ENCODE assay signal across 26 mouse cellular contexts in genomic region chr6:35333632-35334031, GRCm38 (mm10). TPM values are rescaled to one million over a fixed set of nuclear protein-coding genes. Genes with fewer than 3 reads are reported as not detected.
A peak's percentile ranks its signal among the peaks of the same experiment; 100 is the strongest.
DNase-seq lines count a peak whose midpoint lies in the region; ATAC-seq lines count a peak whose summit lies in the region.
"Had no signal": no experiment of that assay in that cellular context is flagged by ENCODE, and none has a peak within 500 bp of the region (broad histone marks: within the 10 kb centered on the region; RNA-seq: fewer than 3 reads in every experiment).

No protein-coding gene starts in this region.

- H3K27me3 ChIP-seq in intestine, embryonic 15.5 days (replicated peaks) = no peaks in the 10 kb centered on the region
- H3K27me3 ChIP-seq in intestine, embryonic 16.5 days (replicated peaks; ENCODE audit: control insufficient read depth, insufficient read depth, low read length) = no peaks in the 10 kb centered on the region
- H3K27me3 ChIP-seq: embryonic facial prominence, embryonic 13.5 days; embryonic facial prominence, embryonic 15.5 days; forebrain, embryonic 12.5 days had no signal

- DNase-seq in adrenal gland, postnatal 25 days = no peak
- DNase-seq in adrenal gland, postnatal 4 days (ENCODE audit: low spot score in 2 of 2) = no peak
- DNase-seq: adrenal gland, adult 2 months; adrenal gland, postnatal 10 days; adrenal gland, postnatal 36 days; cerebellum, adult 11 months; cerebellum, adult 18-20 months; cerebellum, adult 8-10 months; cerebellum, adult 9-11 months; cerebellum, postnatal 14 days; cerebellum, postnatal 36 days; embryo, embryonic 11 days had no signal

- H3K4me1 ChIP-seq in intestine, embryonic 15.5 days (replicated peaks) = 0 out of 2 replicates have a peak, but pooled peaks cover 3% of the 10 kb centered on the region
- H3K4me1 ChIP-seq in intestine, embryonic 16.5 days (ENCODE audit: control insufficient read depth, insufficient read depth, low read length) = 0 out of 2 replicates have a peak, but pooled peaks cover 5% of the 10 kb centered on the region

- H3K4me3 ChIP-seq in intestine, embryonic 15.5 days (replicated peaks) = no peak overlapping the region
- H3K4me3 ChIP-seq in intestine, embryonic 16.5 days (ENCODE audit: low read length) = no peak overlapping the region
- H3K4me3 ChIP-seq: embryonic facial prominence, embryonic 13.5 days; embryonic facial prominence, embryonic 15.5 days; erythroblast, embryonic 14.5 days; forebrain, embryonic 10.5 days; forebrain, embryonic 12.5 days had no signal

- peak; percentile 64; the same call in 1 of the 2 replicates for ATAC-seq in intestine, embryonic 15.5 days
- ATAC-seq in intestine, embryonic 16.5 days = peak; percentile 74
- 0 out of 2 replicates have a peak, but pooled peaks have one; percentile 14 for ATAC-seq in megakaryocyte progenitor cell, adult 5-6 weeks (replicated peaks; ENCODE audit: poor library complexity)
- ATAC-seq in frontal cortex, adult (ENCODE audit: low TSS enrichment) = no peak
- ATAC-seq: forebrain, embryonic 14.5 days; forebrain, embryonic 16.5 days had no signal

- H3K9ac ChIP-seq in intestine, embryonic 15.5 days = no peak overlapping the region
- H3K9ac ChIP-seq in intestine, embryonic 16.5 days (ENCODE audit: low read depth, low read length) = no peak overlapping the region
- H3K9ac ChIP-seq: embryonic facial prominence, embryonic 13.5 days; embryonic facial prominence, embryonic 15.5 days; forebrain, embryonic 12.5 days had no signal

- WGBS in intestine, embryonic 15.5 days = 45% methylated on average over 3 of the region's 3 CpGs
- 42% methylated on average over 3 of the region's 3 CpGs for WGBS in intestine, embryonic 16.5 days

- H3K4me2 ChIP-seq in intestine, embryonic 15.5 days (replicated peaks) = no peak overlapping the region
- H3K4me2 ChIP-seq in intestine, embryonic 16.5 days (ENCODE audit: low read depth, low read length) = no peak overlapping the region
- H3K4me2 ChIP-seq: embryonic facial prominence, embryonic 13.5 days; embryonic facial prominence, embryonic 15.5 days; forebrain, embryonic 12.5 days had no signal

- H3K36me3 ChIP-seq in intestine, embryonic 15.5 days = no peaks in the 10 kb centered on the region
- no peaks in the 10 kb centered on the region for H3K36me3 ChIP-seq in intestine, embryonic 16.5 days (ENCODE audit: control insufficient read depth, insufficient read depth, low read length)
- H3K36me3 ChIP-seq: embryonic facial prominence, embryonic 13.5 days; embryonic facial prominence, embryonic 15.5 days; forebrain, embryonic 10.5 days; forebrain, embryonic 12.5 days had no signal

- no peaks in the 10 kb centered on the region for H3K9me3 ChIP-seq in intestine, embryonic 15.5 days
- H3K9me3 ChIP-seq in intestine, embryonic 16.5 days (ENCODE audit: control insufficient read depth, low read length) = no peaks in the 10 kb centered on the region
- H3K9me3 ChIP-seq: embryonic facial prominence, embryonic 13.5 days; embryonic facial prominence, embryonic 15.5 days; forebrain, embryonic 10.5 days; forebrain, embryonic 12.5 days had no signal

- no peak overlapping the region for H3K27ac ChIP-seq in intestine, embryonic 15.5 days
- no peak overlapping the region for H3K27ac ChIP-seq in intestine, embryonic 16.5 days (ENCODE audit: low read length)
- H3K27ac ChIP-seq: embryonic facial prominence, embryonic 13.5 days; embryonic facial prominence, embryonic 15.5 days; forebrain, embryonic 10.5 days; forebrain, embryonic 12.5 days had no signal

RNA-seq across cellular contexts. Expression of gene Fam180a, which starts 7.7 kb away (rescaled TPM):
- polyA plus RNA-seq in intestine, embryonic 15.5 days (2015; fragmentation: Nextera tagmentation; extraction: Ambion mirVana) = 1.3 and 2.3 TPM in 2 replicates
- polyA plus RNA-seq in intestine, embryonic 16.5 days (2015; fragmentation: Nextera tagmentation; extraction: Ambion mirVana) = 1.8 and 2.1 TPM in 2 replicates
- not detected in 2 replicates for total RNA-seq in megakaryocyte progenitor cell, adult 5-6 weeks (2015)
- not detected in 2 replicates for total RNA-seq in megakaryocyte progenitor cell, adult 5-6 weeks (2017)
- total RNA-seq in adrenal gland, postnatal 25 days (2021) = 1.0 and 1.1 TPM in 2 replicates
- total RNA-seq in adrenal gland, postnatal 4 days (2021) = 1 to 10 TPM in 1 of 2 experiments, under 1 TPM in 1; 0.68 to 1.3 TPM
- total RNA-seq: common myeloid progenitor, adult 5-6 weeks; MEL had no signal
- polyA plus RNA-seq: embryonic facial prominence, embryonic 11.5 days; erythroblast, embryonic 14.5 days; forebrain, embryonic 10.5 days; forebrain, embryonic 12.5 days had no signal

RNA-seq across cellular contexts. Expression of gene Slc13a4, which starts 25.7 kb away (rescaled TPM):
- 0.54 and 0.71 TPM in 2 replicates for polyA plus RNA-seq in intestine, embryonic 15.5 days (2015; fragmentation: Nextera tagmentation; extraction: Ambion mirVana)
- polyA plus RNA-seq in intestine, embryonic 16.5 days (2015; fragmentation: Nextera tagmentation; extraction: Ambion mirVana) = 0.27 and 0.43 TPM in 2 replicates
- total RNA-seq in megakaryocyte progenitor cell, adult 5-6 weeks (2015) = not detected in 2 replicates
- not detected in 2 replicates for total RNA-seq in megakaryocyte progenitor cell, adult 5-6 weeks (2017)
- 0.33 and 0.52 TPM in 2 replicates for total RNA-seq in adrenal gland, postnatal 25 days (2021)
- total RNA-seq in adrenal gland, postnatal 4 days (2021) = under 1 TPM; 0.45 to 0.62 TPM
- total RNA-seq: common myeloid progenitor, adult 5-6 weeks; MEL had no signal
- polyA plus RNA-seq: erythroblast, embryonic 14.5 days had no signal
